Mouse (Mus musculus): ENCODE data around the gene Pkd2l1.

Pkd2l1 gene

DNA sequence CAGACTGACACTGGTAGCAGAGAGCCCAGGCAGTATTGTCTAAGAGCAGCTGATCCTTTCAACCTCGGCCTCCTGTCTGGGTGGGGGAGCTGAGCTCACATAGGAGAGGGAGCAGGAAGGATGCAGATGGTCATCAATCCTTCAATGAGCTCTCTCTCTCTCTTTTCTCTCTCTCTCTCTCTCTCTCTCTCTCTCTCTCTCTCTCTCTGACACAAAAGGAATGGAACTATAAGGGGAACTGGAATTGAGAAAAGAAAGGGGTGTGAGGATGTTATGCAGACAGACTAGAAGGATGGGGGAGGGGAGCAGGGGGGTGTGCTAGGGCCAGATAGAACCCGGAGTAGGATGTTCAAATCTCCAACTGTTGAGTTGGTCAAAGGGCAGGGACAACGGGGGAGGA, at the start of gene Pkd2l1:
Gene Pkd2l1 (minus strand): TSS at position 101 of the 400 bp plus-strand sequence.
- no peak for DNase-seq (ENCODE audit: low read depth, low spot score)

DNA sequence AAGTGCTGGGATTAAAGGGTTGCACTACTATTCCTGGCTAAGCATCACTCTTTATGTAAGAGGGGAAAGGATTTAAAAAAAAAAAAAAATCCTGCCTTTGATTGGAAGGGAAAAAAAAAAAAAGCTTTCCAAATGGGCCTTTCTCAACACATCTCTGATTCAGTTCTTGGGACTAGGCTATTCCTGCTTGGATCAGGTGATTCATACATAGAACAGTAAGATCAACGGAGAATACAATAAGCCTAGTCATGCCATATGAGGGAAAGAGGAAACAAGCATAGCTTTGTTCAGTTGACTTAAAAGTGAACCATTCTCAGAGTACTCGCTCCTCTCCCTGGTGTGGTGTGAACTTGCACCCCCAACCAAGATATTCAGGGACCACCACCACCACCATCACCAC, 46.7 kb upstream of the Pkd2l1 start:
- DNase-seq (ENCODE audit: low read depth, low spot score) = no peak

DNA sequence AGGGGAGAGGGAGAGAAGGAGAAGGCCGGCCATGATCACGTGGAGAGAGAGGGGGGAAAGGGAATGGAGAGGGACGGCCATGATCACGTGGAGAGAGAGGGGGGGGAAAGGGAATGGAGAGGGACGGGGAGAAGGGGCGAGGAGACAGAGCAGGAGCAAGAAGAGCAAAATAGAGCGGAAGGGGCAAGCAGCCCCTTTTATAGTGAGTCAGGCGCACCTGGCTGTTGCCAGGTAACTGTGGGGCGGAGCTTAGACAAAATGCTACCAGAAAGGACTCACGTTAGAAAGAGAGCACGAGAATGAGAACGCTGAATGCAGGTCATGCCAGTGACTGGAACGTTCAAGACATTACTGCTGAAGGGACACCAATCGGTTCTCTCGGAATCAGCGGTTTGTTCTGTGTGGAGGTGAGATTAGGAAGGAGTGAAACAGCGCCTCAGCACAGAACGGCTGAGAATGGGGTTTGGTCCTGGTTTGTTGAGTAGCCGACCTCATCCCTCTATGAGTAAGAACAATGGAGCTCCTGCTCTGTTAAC, 45.3 kb upstream of the Pkd2l1 start:
- no peak for DNase-seq (ENCODE audit: low read depth, low spot score)

DNA sequence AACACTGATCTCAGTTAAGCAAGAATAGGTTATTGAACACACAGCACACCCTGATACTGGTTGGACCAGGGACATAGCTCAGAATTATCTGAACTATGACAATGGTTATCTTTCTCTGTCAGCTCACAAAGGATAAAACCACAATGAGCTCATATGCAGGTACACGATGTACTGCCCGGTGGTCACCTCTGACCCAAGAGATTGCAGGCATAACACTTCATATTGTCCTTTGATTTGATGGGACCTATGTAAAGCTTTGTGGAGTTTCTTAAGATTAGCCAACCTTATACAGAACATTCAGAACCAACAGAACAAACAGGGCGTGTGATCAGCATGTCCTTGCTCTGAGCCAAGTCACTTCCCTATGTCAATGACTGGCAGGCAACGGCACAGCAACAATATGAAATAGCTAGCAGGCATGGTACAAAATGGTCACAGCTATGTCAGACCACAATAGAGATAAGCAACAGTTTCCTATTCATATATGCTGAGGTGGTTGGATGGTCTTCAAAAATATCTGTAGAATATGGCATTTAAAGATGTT, 39.4 kb upstream of the Pkd2l1 start:
- DNase-seq (ENCODE audit: low read depth, low spot score) = no peak

DNA sequence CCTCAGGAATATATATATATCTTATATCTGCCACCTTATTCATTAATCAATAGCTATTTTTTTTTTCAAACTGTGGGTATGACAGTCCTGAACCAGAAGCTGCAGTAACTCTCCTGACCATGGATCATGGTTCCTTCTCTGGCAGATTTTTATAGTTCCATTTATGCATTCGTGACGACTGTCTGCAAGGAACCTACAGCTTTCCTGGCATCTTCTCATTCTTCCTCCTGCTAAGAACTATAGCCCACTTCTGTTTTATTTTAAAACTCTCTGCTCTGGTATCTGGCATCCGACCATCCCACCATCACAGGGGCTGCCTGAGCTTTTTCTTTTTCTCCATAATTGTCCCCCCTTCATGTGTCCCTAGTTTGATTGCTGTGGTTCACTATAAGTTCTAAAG, 38.0 kb upstream of the Pkd2l1 start:
- DNase-seq (ENCODE audit: low read depth, low spot score) = no peak

DNA sequence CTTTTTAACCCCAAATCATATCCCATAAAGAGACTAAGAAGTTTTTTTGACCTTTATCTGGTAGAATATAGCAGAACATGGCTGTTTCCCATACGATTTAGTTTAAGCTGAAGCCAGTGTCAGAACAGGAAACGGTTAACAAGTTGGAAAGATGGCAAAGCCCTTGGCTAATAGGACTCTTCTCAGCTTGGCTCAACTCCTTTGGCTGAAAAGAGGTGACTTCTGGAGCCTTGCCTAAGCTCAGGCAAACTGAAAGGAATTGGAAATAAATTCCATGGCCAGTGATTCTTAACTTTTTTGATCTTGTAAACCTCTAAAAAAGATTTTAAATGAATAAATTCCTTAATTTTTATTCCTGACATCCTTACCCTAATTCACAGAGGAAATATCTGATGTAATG, 37.5 kb upstream of the Pkd2l1 start:
- DNase-seq (ENCODE audit: low read depth, low spot score) = no peak

DNA sequence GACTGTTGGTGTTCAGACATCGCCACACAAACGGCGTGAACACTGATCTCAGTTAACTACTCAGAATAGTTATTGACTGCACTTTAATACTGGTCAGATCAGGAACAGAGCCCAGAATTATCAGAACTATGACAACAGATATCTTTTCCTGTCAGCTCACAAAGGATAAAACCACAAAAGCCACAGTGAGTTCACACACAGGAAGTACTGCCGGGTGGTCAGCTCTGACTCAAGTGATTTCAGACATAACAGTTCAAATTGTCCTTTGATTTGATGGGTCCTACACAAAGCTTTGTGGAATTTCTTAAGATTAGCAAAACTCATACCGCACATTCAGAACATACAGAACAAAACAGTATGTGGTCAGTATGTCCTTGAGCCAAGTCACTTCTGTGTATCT, 33.5 kb upstream of the Pkd2l1 start:
- no peak for DNase-seq (ENCODE audit: low read depth, low spot score)

DNA sequence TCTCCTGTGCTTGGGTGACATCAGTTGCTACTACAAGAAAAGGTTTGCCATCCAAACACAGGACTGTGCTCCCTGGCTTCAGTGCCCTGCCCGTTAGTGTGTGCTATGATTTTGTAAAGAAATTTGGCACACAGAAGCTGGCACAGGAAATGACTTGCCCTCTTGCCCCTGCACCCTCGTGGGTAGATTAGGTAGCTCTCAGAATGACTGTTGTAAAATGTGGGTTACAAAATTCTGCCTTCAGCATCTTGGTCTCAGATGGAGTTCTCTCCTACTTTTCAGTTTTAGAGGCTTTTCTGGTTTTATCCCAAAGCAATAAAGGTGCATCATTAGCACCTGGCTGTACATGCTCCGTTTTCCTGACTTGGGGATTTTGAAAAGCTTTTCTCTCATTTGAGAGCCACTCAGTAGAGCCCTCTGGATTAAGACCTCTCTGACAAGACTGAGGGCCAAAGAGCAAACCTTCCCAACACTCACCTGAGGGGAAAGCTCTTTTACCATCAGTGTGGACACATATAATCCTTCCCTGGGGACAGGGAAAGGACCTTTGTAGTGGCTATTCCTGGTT, 25.8 kb upstream of the Pkd2l1 start:
- no peak for DNase-seq (ENCODE audit: low read depth, low spot score)

DNA sequence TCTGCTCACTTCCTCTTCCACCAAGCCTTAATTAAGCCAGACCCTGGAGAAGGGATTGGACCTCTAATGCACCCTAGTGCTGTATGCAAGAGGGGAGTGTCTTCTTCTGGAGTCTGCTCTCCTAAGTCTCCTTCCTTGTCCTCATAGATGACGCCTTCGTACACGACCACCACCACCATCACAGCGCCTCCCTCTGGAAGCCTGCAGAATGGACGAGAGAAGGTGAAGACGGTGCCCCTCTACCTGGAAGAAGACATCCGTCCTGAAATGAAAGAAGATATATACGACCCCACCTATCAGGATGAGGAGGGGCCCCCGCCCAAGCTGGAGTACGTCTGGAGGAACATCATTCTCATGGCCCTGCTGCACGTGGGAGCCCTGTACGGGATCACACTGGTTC, 23.0 kb upstream of the Pkd2l1 start:
- no peak for DNase-seq (ENCODE audit: low read depth, low spot score)

DNA sequence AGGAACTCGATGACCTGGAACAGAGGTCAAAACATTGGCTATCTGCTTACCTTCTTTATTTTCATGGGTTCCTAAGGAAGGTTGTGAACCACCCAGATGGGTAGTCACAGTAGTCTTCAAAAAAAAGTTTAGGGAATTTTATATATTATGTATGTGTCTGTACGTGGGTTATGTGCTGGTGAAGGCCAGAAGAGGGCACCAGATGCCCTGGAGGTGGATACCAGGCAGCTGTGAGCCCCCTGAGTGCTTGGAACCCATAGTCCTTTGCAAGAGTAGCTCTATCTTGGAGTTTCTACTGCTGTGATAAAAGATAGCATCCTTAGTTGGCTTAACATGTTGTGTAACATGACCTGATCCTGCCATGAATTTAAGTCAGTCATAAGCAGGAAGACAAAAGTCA, 14.8 kb upstream of the Pkd2l1 start:
- no peak for DNase-seq (ENCODE audit: low read depth, low spot score)

DNA sequence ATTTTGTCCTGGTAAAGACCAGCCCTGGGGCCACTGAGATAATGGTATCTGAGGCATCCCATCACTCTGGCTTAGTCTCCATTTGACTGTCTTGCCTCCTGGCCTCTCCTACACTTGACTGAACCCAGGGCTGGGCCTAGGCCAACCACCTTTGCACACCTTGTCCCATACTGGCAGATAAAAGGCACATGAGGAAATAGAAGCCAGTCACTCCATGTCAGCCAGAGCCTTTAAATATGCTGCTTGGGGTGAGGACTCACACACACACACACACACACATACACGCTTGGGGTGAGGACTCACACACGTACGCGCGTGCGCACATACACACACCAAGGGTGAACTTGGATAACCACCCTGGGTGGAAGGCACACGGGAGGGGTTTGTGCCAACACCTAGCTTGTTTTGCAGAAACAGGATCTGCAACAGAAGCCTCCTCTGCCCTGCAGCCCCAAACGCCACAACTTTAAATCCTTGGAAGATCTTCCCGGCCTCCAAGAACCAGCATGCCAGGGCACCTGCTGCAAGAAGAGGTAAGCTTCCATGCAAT, 10.8 kb upstream of the Pkd2l1 start, which contains the start of gene Scd3:
Gene Scd3 (plus strand): TSS at position 255 of the 550 bp plus-strand sequence.
- no peak for DNase-seq (ENCODE audit: low read depth, low spot score)

DNA sequence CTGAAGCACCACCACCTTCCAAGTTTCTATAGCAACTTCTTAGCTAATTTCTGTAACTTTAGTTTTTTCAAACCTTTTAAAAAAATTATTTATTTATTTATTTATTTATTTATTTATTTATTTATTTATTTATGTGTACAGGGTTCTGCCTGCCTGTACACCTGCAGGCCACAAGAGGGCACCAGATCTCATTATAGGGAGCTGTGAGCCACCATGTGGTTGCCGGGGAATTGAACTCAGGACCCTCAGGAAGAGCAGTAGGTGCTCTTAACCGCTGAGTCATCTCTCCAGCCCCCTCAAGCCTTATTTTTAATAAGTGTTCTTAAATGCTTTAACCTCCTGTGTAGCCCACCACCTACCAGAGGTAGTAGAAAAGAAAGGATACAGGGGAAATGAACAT, 6.7 kb upstream of the Pkd2l1 start:
- DNase-seq (ENCODE audit: low read depth, low spot score) = peak; percentile 5

DNA sequence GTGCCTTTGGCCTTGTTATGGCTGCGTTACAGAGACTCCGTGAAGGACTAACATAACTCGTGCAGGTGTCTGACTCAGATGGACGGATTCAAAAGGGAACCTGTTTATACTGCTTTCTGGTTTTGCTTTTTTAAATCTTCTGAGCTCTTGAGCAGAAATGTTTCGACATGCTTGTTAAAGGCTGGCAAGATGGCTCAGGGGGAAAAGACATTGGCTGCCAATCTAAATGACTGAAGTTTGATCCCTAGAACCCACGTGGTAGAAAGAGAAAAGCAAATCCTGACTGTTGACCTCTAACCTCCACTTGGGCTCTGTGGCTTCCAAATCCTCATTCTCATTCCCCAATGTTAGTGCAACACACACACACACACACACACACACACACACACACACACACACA, 6.3 kb upstream of the Pkd2l1 start:
- DNase-seq (ENCODE audit: low read depth, low spot score) = no peak

DNA sequence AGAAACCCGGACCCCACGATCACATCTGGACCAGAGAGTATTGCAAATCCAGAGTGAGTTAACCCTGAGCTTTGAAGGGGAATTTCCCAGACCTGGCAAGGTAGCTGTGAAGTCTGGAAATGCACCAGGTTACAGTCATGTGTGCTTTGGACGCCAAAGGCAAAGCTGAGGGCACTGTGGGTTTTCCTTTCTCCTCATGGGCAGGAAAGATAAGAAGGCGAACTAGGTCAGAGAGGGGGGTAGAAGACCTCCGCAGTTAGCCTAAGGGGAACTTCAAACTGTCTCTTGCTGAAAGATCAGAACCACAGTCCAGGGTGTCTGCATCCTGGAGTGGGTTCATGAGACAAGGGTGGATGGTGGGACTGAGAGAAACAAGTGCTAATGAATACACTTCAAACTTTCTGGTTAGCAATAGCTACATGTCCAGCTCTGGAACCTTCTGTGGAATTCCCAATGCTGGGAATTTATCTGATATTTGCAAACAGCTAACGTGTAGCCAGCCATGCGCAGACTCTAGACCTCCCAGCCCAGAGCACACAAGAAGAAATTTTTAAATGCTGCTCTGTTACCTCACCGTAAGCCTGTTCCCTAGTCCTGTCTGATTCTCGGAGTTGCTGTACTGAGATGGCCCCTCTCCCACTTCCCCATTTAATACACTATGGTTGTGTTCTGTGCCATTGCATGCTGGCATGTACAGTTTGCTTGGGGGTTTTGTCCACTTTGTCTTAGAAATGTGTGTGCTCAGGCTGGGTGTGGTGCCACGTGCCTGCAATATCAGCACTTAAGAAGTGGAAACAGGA, 5.0 kb upstream of the Pkd2l1 start:
- DNase-seq (ENCODE audit: low read depth, low spot score) = no peak

DNA sequence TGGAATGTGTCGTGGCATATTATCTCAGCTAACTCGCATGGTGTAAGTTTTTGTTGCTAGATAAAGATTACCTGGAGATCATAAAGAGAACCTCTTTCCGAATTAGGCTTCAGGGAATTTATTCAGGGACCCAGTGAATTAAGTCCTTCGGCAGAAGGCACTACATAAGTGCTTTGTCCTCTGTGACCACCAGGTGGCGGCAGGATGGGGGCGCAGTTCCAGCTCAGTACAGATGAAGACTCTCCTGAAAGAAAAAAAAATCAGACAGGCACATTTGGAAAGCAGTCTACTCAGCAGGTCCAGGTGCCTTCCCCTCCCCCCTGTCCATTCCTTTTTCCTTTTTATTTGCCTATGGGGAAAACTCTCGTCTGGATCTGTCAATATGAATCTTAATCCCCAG, 2.9 kb upstream of the Pkd2l1 start:
- DNase-seq (ENCODE audit: low read depth, low spot score) = peak; percentile 49

DNA sequence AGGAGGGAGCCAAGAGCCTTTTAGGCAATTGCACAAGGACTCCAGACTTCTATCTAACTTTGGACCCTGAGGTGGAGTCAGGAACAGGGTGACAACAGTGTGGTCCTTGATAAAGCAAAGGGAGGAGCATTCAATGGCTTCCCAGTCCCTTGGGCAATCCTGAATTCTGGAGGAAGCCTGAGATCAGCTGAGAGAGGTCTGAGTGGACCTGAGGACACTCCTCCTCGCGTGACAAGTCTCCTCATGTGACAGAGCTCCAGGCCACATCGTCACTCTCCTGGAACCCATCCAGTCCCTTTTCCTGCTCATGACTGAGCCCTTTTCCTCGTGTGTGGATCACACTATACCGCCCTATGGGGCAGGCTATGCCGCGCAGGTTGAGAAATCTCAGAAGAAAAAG, 1.7 kb upstream of the Pkd2l1 start:
- no peak for DNase-seq (ENCODE audit: low read depth, low spot score)

DNA sequence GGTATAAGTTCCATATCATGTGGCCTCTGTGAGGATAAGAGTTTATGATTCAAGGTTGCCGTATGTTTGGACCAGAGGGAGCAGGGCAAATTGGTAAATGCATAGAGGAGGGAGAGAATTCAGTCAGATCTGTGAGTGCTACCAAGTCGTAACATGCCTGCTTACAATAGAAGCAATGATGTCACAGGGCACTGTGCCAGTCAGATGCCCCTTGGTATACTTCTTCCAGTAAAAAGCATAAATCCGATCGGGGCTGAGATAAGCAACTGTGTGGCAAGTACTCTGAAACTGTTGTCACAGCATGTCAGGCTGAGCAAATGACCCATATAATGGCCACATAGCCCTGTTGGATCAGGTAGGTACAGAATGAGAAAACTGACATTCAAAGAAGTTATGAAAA, 3.2 kb downstream of the Pkd2l1 start:
- DNase-seq (ENCODE audit: low read depth, low spot score) = no peak

DNA sequence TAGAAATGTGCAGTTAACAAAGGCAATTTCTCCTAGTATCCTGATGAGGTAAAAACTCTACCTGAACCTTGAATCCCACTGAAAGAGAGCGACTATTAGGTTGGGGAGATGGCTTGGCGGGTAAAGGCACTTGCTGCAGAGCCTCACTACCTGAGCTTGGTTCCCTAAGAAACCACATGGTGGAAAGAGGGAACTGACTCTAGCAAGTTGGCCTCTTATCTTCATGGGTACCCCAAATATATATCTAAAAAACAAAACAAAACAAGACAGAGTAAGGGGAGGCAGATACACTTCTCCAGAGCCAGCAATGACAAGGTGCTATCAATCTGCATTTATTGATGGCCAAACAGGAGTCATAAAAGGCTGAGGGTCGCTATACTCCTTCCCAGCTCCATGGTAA, 8.3 kb downstream of the Pkd2l1 start:
- no peak for DNase-seq (ENCODE audit: low read depth, low spot score)

DNA sequence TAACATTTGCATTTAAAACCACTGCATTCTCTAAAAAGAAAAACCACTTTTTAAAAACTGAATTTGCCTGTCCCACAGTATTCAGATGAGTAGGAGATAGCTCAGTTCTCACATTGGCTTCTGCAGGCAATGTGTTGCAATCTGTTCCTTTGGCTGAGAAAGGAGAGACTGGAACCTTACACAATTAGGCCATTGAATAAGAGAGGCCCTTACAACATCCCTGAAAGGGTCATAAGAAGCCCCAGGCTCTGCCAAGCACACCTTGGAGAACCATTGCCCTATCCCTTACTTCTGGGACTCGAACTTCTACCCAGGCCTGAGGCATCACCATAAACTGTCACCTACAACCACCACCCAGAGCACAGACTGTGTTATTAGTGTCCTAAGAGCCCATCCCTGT, 11.7 kb downstream of the Pkd2l1 start:
- no peak for DNase-seq (ENCODE audit: low read depth, low spot score)

DNA sequence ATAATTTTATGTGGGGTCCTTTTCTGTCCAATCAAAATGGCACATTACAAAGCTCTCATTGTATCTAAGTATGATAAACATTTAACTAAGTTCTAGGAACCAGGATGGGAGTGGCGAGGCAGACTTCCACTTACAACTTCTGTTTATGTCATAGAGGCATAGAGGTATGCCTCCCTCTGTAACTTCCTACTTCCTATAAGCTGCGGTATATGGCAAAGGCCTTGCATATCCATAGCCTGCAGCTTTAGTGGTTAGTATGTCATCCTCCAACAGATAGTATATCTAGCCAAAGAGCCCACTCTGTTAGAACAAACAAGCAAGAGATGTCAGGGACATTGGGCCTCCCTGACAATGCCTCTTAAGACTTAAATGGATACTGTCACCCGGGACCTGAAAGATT, 15.5 kb downstream of the Pkd2l1 start:
- DNase-seq (ENCODE audit: low read depth, low spot score) = no peak

DNA sequence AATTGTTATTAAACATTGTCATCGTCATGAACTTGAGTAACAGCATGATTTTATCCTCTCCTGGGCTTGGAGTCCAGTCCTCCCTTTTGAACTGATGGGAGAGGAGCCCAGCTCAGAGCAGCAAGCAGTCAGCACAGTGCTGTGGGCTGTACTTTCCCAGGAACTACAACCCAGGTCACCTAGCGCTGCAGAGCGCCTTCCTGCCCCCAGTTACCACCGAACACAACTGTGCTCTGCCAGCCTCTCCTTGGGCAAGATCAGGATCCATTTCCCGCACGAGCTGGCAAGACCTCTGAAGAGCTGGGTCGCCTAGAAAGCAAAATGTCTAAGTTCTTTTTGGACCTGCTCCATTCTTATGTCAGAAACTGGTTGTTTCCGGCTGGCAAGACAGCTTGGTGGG, 17.4 kb downstream of the Pkd2l1 start:
- no peak for DNase-seq (ENCODE audit: low read depth, low spot score)

DNA sequence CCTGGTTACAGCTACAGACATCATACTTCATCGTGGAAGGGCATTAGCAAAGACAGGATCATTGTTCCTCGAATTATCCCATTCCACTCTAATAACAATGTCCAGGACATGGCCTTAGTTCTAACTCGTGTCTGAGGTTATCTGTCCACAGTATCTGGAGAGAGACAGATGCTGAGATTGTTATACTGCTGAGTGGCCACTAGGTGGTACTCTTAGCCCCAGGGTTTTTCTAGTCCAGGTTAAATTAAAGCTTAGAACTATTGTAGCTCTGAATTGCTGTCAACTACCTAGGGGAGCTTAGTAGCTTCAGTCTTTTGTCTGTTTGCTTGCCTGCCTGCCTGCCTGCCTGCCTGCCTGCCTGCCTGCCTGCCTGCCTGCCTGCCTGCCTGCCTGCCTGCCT, 30.7 kb downstream of the Pkd2l1 start:
- peak; percentile 13 for DNase-seq (ENCODE audit: low read depth, low spot score)

DNA sequence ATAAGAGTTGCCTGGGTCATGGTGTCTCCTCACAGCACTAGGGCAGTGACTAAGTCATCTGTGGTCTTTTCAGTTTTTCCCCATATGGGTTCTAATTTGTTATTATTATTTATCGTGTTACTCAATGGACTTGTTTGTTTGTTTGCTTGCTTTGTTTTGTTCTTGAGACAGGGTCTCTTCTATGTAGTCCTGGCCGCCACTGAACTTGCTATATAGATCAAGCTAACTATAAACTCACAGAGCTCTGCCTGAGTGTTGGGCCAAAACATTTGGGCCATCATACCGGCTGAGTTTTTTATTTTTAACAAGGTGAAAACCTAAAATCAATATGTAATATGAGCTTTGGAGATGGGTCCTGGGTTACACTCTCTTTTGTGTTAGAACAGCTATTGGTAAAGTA, 32.9 kb downstream of the Pkd2l1 start:
- DNase-seq (ENCODE audit: low read depth, low spot score) = no peak
